Mouse (Mus musculus): ENCODE measurements at regions not wholly inside any gene's neighbourhood (a gene's known extent, or its start where the extent isn't known, plus 50 kb on each side); places are given as distances from the start of the nearest gene placed in this dataset.
A peak's percentile ranks its signal among the peaks of the same experiment; 100 is the strongest.

GRCm38 (mm10) chr3:138653549-138654246, 88.3 kb upstream of the Tspan5 start:
- no peak overlapping the region for H3K4me3 ChIP-seq (ENCODE audit: insufficient read depth, poor library complexity, severe bottlenecking)
- H3K79me2 ChIP-seq (ENCODE audit: control insufficient read depth, insufficient read depth) = no peaks in the 10 kb centered on the region
- no peaks in the 10 kb centered on the region for H3K36me3 ChIP-seq (ENCODE audit: control insufficient read depth, insufficient read depth)
- no peaks in the 10 kb centered on the region for H3K27me3 ChIP-seq (ENCODE audit: control insufficient read depth, insufficient read depth, insufficient read length)
- no peaks in the 10 kb centered on the region for H3K79me3 ChIP-seq (ENCODE audit: low read depth)
- no peak overlapping the region for H3ac ChIP-seq (ENCODE audit: control insufficient read depth, insufficient read length, low read depth)
- no peak for TF ChIP-seq FOSL1 (IDR thresholded peaks at IDR 0.05; ENCODE audit: insufficient read depth, low read length, poor library complexity, severe bottlenecking)
- TF ChIP-seq CEBPB (IDR thresholded peaks at IDR 0.05; ENCODE audit: low read depth) = no peak
- TF ChIP-seq CTCF (IDR thresholded peaks at IDR 0.05; ENCODE audit: control insufficient read depth, insufficient read depth, insufficient read length) = no peak
- no peak for TF ChIP-seq USF1 (IDR thresholded peaks at IDR 0.05; ENCODE audit: low read depth)
- no peak for TF ChIP-seq MYOG (IDR thresholded peaks at IDR 0.05; ENCODE audit: control insufficient read depth, extremely low read depth, insufficient read length)
- no peak for TF ChIP-seq MAX (IDR thresholded peaks at IDR 0.05)
- TF ChIP-seq MYOD1 (IDR thresholded peaks at IDR 0.05; ENCODE audit: control insufficient read depth, insufficient read length, low read depth) = no peak

- no peaks in the 10 kb centered on the region for H3K79me3 ChIP-seq (ENCODE audit: low read depth)
- no peaks in the 10 kb centered on the region for H3K36me3 ChIP-seq (ENCODE audit: control insufficient read depth, insufficient read depth)
- TF ChIP-seq MAX (IDR thresholded peaks at IDR 0.05) = peak; percentile 51
- TF ChIP-seq USF1 (IDR thresholded peaks at IDR 0.05; ENCODE audit: low read depth) = peak; percentile 54
- no peak for TF ChIP-seq FOSL1 (IDR thresholded peaks at IDR 0.05; ENCODE audit: insufficient read depth, low read length, poor library complexity, severe bottlenecking)
- TF ChIP-seq CEBPB (IDR thresholded peaks at IDR 0.05; ENCODE audit: low read depth) = no peak
- peak; percentile 60 for TF ChIP-seq MYOD1 (IDR thresholded peaks at IDR 0.05; ENCODE audit: control insufficient read depth, insufficient read length, low read depth)
- no peak overlapping the region for H3K4me3 ChIP-seq (ENCODE audit: insufficient read depth, poor library complexity, severe bottlenecking)
- H3K79me2 ChIP-seq (ENCODE audit: control insufficient read depth, insufficient read depth) = no peaks in the 10 kb centered on the region
- no peaks in the 10 kb centered on the region for H3K27me3 ChIP-seq (ENCODE audit: control insufficient read depth, insufficient read depth, insufficient read length)
- H3ac ChIP-seq (ENCODE audit: control insufficient read depth, insufficient read length, low read depth) = no peak overlapping the region
These were observed 87.2 kb upstream of the Tspan5 start for GRCm38 (mm10) chr3:138654610-138655371.

GRCm38 (mm10) chr3:138655479-138655878, 86.5 kb upstream of the Tspan5 start:
- Histone ChIP-seq H3ac (ENCODE audit: control insufficient read depth, insufficient read length, low read depth) (no peak overlapping the region), H3K36me3 (ENCODE audit: control insufficient read depth, insufficient read depth) (no peaks in the 10 kb centered on the region)
- TF ChIP-seq MYOD1 (IDR thresholded peaks at IDR 0.05; ENCODE audit: control insufficient read depth, insufficient read length, low read depth) (no peak), FOSL1 (IDR thresholded peaks at IDR 0.05; ENCODE audit: insufficient read depth, low read length, poor library complexity, severe bottlenecking) (no peak), MAX (IDR thresholded peaks at IDR 0.05) (no peak), CTCF (IDR thresholded peaks at IDR 0.05; ENCODE audit: control insufficient read depth, insufficient read depth, insufficient read length) (no peak), CEBPB (IDR thresholded peaks at IDR 0.05; ENCODE audit: low read depth) (no peak), USF1 (IDR thresholded peaks at IDR 0.05; ENCODE audit: low read depth) (no peak), MYOG (IDR thresholded peaks at IDR 0.05; ENCODE audit: control insufficient read depth, extremely low read depth, insufficient read length) (no peak)

GRCm38 (mm10) chr3:138662625-138663024, 79.4 kb upstream of the Tspan5 start:
- H3K79me3 ChIP-seq (ENCODE audit: low read depth) = no peaks in the 10 kb centered on the region
- no peak overlapping the region for H3ac ChIP-seq (ENCODE audit: control insufficient read depth, insufficient read length, low read depth)
- no peaks in the 10 kb centered on the region for H3K36me3 ChIP-seq (ENCODE audit: control insufficient read depth, insufficient read depth)
- no peaks in the 10 kb centered on the region for H3K27me3 ChIP-seq (ENCODE audit: control insufficient read depth, insufficient read depth, insufficient read length)
- no peaks in the 10 kb centered on the region for H3K79me2 ChIP-seq (ENCODE audit: control insufficient read depth, insufficient read depth)
- no peak for TF ChIP-seq FOSL1 (IDR thresholded peaks at IDR 0.05; ENCODE audit: insufficient read depth, low read length, poor library complexity, severe bottlenecking)
- no peak overlapping the region for H3K4me3 ChIP-seq (ENCODE audit: insufficient read depth, poor library complexity, severe bottlenecking)

More at GRCm38 (mm10) chr3:138655479-138655878, 86.5 kb upstream of the Tspan5 start:
- Histone ChIP-seq H3K79me2 (ENCODE audit: control insufficient read depth, insufficient read depth) (no peaks in the 10 kb centered on the region), H3K4me3 (ENCODE audit: insufficient read depth, poor library complexity, severe bottlenecking) (no peak overlapping the region), H3K27me3 (ENCODE audit: control insufficient read depth, insufficient read depth, insufficient read length) (no peaks in the 10 kb centered on the region), H3K79me3 (ENCODE audit: low read depth) (no peaks in the 10 kb centered on the region)

- Histone ChIP-seq H3K79me2 (ENCODE audit: control insufficient read depth, insufficient read depth) (no peaks in the 10 kb centered on the region), H3ac (ENCODE audit: control insufficient read depth, insufficient read length, low read depth) (no peak overlapping the region), H3K79me3 (ENCODE audit: low read depth) (no peaks in the 10 kb centered on the region), H3K36me3 (ENCODE audit: control insufficient read depth, insufficient read depth) (no peaks in the 10 kb centered on the region), H3K27me3 (ENCODE audit: control insufficient read depth, insufficient read depth, insufficient read length) (no peaks in the 10 kb centered on the region), H3K4me3 (ENCODE audit: insufficient read depth, poor library complexity, severe bottlenecking) (no peak overlapping the region)
- TF ChIP-seq MAX (IDR thresholded peaks at IDR 0.05) (no peak), FOSL1 (IDR thresholded peaks at IDR 0.05; ENCODE audit: insufficient read depth, low read length, poor library complexity, severe bottlenecking) (no peak)
These were observed 73.5 kb upstream of the Tspan5 start for GRCm38 (mm10) chr3:138668394-138669092.

Measured in C2C12 (cell line).